Mouse (Mus musculus) CH12.LX (cell line): ENCODE data around the gene Eif3m. TPM values are rescaled to one million over a fixed set of nuclear protein-coding genes. Genes with fewer than 3 reads are reported as not detected.

ENCODE experiments used
- DNase-seq: peaks from one replicate; pipeline ENCODE4 v3.0.0-alpha.2; 2013; ENCODE audit errors: extremely low read depth
- H3K27ac ChIP-seq: 2 replicates; pipeline ENCODE4 v1.5.1; 2012; ENCODE audit warnings: low read depth, mild to moderate bottlenecking, control low read depth, moderate library complexity; ENCODE audit not compliant: insufficient read depth
- H3K27me3 ChIP-seq: replicated peaks from 2 replicates; pipeline ENCODE3; 2012; ENCODE audit warnings: inconsistent platforms
- H3K36me3 ChIP-seq, 2 experiments: replicated peaks in 1 of 2; 2 replicates each; pipeline versions ENCODE3 to v1.6.1; 2012; ENCODE audit warnings: inconsistent platforms in 1 of 2, low read length in 1 of 2, mild to moderate bottlenecking in 1 of 2, mixed read lengths in 1 of 2, moderate library complexity in 1 of 2; ENCODE audit not compliant: control insufficient read depth in 1 of 2, insufficient read depth in 1 of 2
- H3K4me1 ChIP-seq, 2 experiments: 2 replicates each; pipeline ENCODE4 v1.6.1; 2012; ENCODE audit warnings: inconsistent platforms in 1 of 2, moderate library complexity in 1 of 2; ENCODE audit not compliant: insufficient read depth in 2 of 2, control insufficient read depth in 1 of 2
- H3K4me2 ChIP-seq: 2 replicates; pipeline ENCODE4 v1.6.1; 2012; ENCODE audit warnings: low read depth, mild to moderate bottlenecking, control low read depth; ENCODE audit not compliant: poor library complexity, insufficient read depth, severe bottlenecking
- H3K4me3 ChIP-seq, 3 experiments: fragments of 150-350 bp in 1 of 3; sonication (generic) in 1 of 3; replicated peaks in 1 of 3; 2 replicates each; pipeline versions ENCODE3 to v1.5.1; 2011 to 2012; ENCODE audit warnings: low read depth in 2 of 3, low read length in 2 of 3, mild to moderate bottlenecking in 2 of 3, moderate library complexity in 2 of 3, control low read depth in 1 of 3, improper control_type of control experiment in 1 of 3, inconsistent platforms in 1 of 3, mixed read lengths in 1 of 3; ENCODE audit not compliant: poor library complexity in 1 of 3
- H3K79me2 ChIP-seq: replicated peaks from 2 replicates; pipeline ENCODE4 v1.6.1; 2012; ENCODE audit warnings: mild to moderate bottlenecking, moderate library complexity; ENCODE audit not compliant: control insufficient read depth, poor library complexity, insufficient read depth, severe bottlenecking; ENCODE audit errors: extremely low read depth
- H3K9ac ChIP-seq: 2 replicates; pipeline ENCODE4 v1.6.1; 2012; ENCODE audit warnings: low read depth, mild to moderate bottlenecking, control low read depth, moderate library complexity; ENCODE audit not compliant: insufficient read depth
- H3K9me3 ChIP-seq: replicated peaks from 2 replicates; pipeline ENCODE3; 2012; ENCODE audit warnings: low read length, inconsistent platforms, mixed read lengths
- E2F4 ChIP-seq: IDR thresholded peaks from 2 replicates; pipeline ENCODE4 v1.6.1; 2011; ENCODE audit warnings: low read depth, low read length, improper control_type of control experiment; ENCODE audit not compliant: insufficient replicate concordance
- GABPA ChIP-seq: IDR thresholded peaks from 2 replicates; pipeline ENCODE4 v1.6.1; 2012; ENCODE audit warnings: low read depth, low read length, improper control_type of control experiment, inconsistent platforms; ENCODE audit not compliant: insufficient replicate concordance
- HCFC1 ChIP-seq: IDR thresholded peaks from 2 replicates; pipeline ENCODE4 v1.6.1; 2012; ENCODE audit warnings: low read depth, mild to moderate bottlenecking, inconsistent platforms, low read length, improper control_type of control experiment
- IRF4 ChIP-seq: IDR thresholded peaks from 2 replicates; pipeline ENCODE4 v1.6.1; 2014; ENCODE audit warnings: low read depth, mild to moderate bottlenecking, inconsistent platforms, low read length, improper control_type of control experiment
- JUND ChIP-seq: conservative IDR thresholded peaks from 2 replicates; pipeline ENCODE4 v1.6.1; 2011; ENCODE audit warnings: low read depth, low read length, improper control_type of control experiment
- KAT2A ChIP-seq: IDR thresholded peaks from 2 replicates; pipeline ENCODE4 v1.6.1; 2012; ENCODE audit warnings: low read length, improper control_type of control experiment, inconsistent platforms; ENCODE audit not compliant: insufficient replicate concordance
- MAZ ChIP-seq: IDR thresholded peaks from 2 replicates; pipeline ENCODE4 v1.6.1; 2012; ENCODE audit warnings: low read depth, mild to moderate bottlenecking, inconsistent platforms, low read length, improper control_type of control experiment, moderate library complexity
- MEF2A ChIP-seq: IDR thresholded peaks from 2 replicates; pipeline ENCODE4 v1.6.1; 2014; ENCODE audit warnings: low read depth, mild to moderate bottlenecking, inconsistent platforms, low read length, improper control_type of control experiment, borderline replicate concordance
- MXI1 ChIP-seq: IDR thresholded peaks from 2 replicates; pipeline ENCODE4 v1.6.1; 2011; ENCODE audit warnings: mild to moderate bottlenecking, low read depth, low read length, improper control_type of control experiment
- NELFE ChIP-seq: IDR thresholded peaks from 2 replicates; pipeline ENCODE4 v1.6.1; 2011; ENCODE audit warnings: low read depth, low read length, improper control_type of control experiment
- POLR2A ChIP-seq: IDR thresholded peaks from 2 replicates; pipeline ENCODE4 v1.6.1; 2011; ENCODE audit warnings: low read depth, mild to moderate bottlenecking, improper control_type of control experiment, low read length
- POLR2AphosphoS2 ChIP-seq: IDR thresholded peaks from 2 replicates; pipeline ENCODE4 v1.6.1; 2011; ENCODE audit warnings: low read depth, low read length, improper control_type of control experiment
- RCOR1 ChIP-seq: conservative IDR thresholded peaks from 2 replicates; pipeline ENCODE4 v1.6.1; 2012; ENCODE audit warnings: low read depth, mild to moderate bottlenecking, inconsistent platforms, low read length, improper control_type of control experiment
- SIN3A ChIP-seq: IDR thresholded peaks from 2 replicates; pipeline ENCODE4 v1.6.1; 2012; ENCODE audit warnings: low read length, improper control_type of control experiment, inconsistent platforms
- SMC3 ChIP-seq: IDR thresholded peaks from 2 replicates; pipeline ENCODE4 v1.6.1; 2011; ENCODE audit warnings: low read depth, low read length, improper control_type of control experiment
- TBP ChIP-seq: conservative IDR thresholded peaks from 2 replicates; pipeline ENCODE4 v1.6.1; 2011; ENCODE audit warnings: low read depth, low read length, improper control_type of control experiment
- ZKSCAN1 ChIP-seq: IDR thresholded peaks from 2 replicates; pipeline ENCODE4 v1.6.1; 2012; ENCODE audit warnings: low read depth, inconsistent platforms, low read length, improper control_type of control experiment, borderline replicate concordance
- dilution Hi-C: fragments of 300-500 bp; cut with MboI; formaldehyde crosslinking; loops from 2 replicates; pipeline ENCODE4 v1.14.3; 2020; ENCODE audit warnings: low sequenced_read_pairs; ENCODE audit not compliant: extremely low pct_unique_long_range_greater_than_20kb, extremely low pct_ligation_motif_present
- in situ Hi-C: fragments of 300-500 bp; cut with MboI; formaldehyde crosslinking; loops from 3 replicates; pipeline ENCODE4 v1.14.3; 2019; ENCODE audit warnings: low sequenced_read_pairs, low pct_ligation_motif_present, low pct_unique_long_range_greater_than_20kb, mixed read lengths
- polyA plus RNA-seq: library from polyadenylated mRNA; unstranded; fragments of >175 nt; gene quantifications from 2 replicates; pipeline ENCODE4 v1.2.1, GENCODE M21; 2012; ENCODE audit warnings: low read depth; ENCODE audit not compliant: insufficient read length
- total RNA-seq, 2 experiments: library from RNA; depleted of rRNA; stranded (reverse); fragments of 300-350 nt in 1 of 2; fragments of >200 nt in 1 of 2; gene quantifications; 2 replicates each; pipeline ENCODE4 v1.2.3; 2012 to 2014

Gene Eif3m
- total and polyA plus RNA-seq, 3 experiments, result 268 to 558 (median 273) TPM

DNA sequence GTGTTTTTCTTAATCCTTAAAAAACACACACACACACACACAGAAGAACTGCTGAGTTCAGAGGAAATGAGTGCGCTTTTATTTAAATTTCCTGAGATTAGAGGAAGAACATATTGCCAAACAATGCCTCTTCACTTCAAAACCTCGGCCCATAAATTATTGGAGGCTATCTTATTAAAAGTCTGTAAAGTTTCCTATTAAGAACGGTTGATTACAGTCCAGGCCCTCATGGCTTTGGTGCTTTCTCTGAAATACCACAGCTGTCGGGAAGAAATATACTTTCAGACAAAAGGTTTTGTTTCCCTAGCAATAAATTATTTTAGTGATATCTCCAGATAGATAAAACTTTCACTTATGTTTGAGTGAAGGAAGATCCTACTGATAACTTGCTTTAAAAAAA, 26.3 kb upstream of the Eif3m start:
- in situ Hi-C loops, result no loop called here
- Histone ChIP-seq H3K9ac (no peak overlapping the region), H3K4me1 (no peaks in the 10 kb centered on the region), H3K27me3 (no peaks in the 10 kb centered on the region), H3K79me2 (no peaks in the 10 kb centered on the region), H3K4me2 (no peak overlapping the region)
- DNase-seq, result no peak
- TF ChIP-seq MEF2A (no peak), SIN3A (no peak), ZKSCAN1 (no peak), SMC3 (no peak), IRF4 (no peak), MAZ (no peak), JUND (no peak), TBP (no peak), RCOR1 (no peak), NELFE (no peak), HCFC1 (no peak), POLR2AphosphoS2 (no peak), MXI1 (no peak)
- TF ChIP-seq, all 38 proteins: peak for 0
- dilution Hi-C loops, result no loop called here
- H3K27ac ChIP-seq, result no peak overlapping the region
- H3K4me3 ChIP-seq, result no peak overlapping the region
- no peaks in the 10 kb centered on the region for H3K36me3 ChIP-seq
- no peaks in the 10 kb centered on the region for H3K9me3 ChIP-seq

DNA sequence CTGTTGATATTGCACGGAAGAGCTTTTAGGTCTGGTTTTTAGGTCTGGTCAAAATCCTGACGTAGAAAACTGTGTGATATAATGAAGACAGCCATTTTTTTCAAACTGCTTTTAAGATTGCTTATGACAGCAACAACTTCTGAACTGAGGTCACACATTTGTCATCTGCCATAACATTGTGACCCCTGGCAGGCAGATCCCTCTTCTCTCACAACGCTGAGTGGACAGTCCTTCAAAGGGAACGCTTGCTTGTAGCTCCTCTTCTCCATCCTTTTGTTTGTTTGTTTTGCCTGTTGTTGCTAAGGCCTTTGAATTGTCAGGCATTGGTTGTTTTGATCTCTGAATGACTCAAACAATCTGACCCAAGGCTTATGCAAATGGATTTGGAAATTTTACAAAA, 24.0 kb upstream of the Eif3m start:
- in situ Hi-C loops, result no loop called here
- dilution Hi-C loops, result no loop called here
- H3K36me3 ChIP-seq, result no peaks in the 10 kb centered on the region
- DNase-seq, result no peak
- H3K4me2 ChIP-seq, result no peak overlapping the region
- H3K27ac ChIP-seq, result no peak overlapping the region
- no peaks in the 10 kb centered on the region for H3K27me3 ChIP-seq
- H3K79me2 ChIP-seq, result no peaks in the 10 kb centered on the region
- H3K9ac ChIP-seq, result no peak overlapping the region
- no peaks in the 10 kb centered on the region for H3K9me3 ChIP-seq
- H3K4me3 ChIP-seq, result no peak overlapping the region
- H3K4me1 ChIP-seq, result peaks cover 2 to 18% of the 10 kb centered on the region in 2 experiments; a peak in 3 of 4 replicates
- TF ChIP-seq POLR2A, result no peak
- no peak for TF ChIP-seq GABPA
- no peak for TF ChIP-seq E2F4
- TF ChIP-seq NELFE, result no peak
- no peak for TF ChIP-seq KAT2A
- TF ChIP-seq POLR2AphosphoS2, result no peak
- TF ChIP-seq MEF2A, result no peak
- TF ChIP-seq RCOR1, result no peak
- TF ChIP-seq SMC3, result no peak
